Mouse (Mus musculus) kidney, adult 2 months (tissue): ENCODE data around the gene Nlrp9c.
"Not testable (repeated sequence)": the region's sequence is repeated elsewhere in the genome, so short reads cannot be mapped to it uniquely, and the experiment has no call there.

ENCODE experiments used
- CTCF ChIP-seq: fragments of 200-500 bp; conservative IDR thresholded peaks from 2 replicates; pipeline ENCODE4 v1.5.1; 2011; ENCODE audit warnings: low read depth, mild to moderate bottlenecking, control low read depth, low read length, moderate library complexity, mixed read lengths; ENCODE audit not compliant: insufficient read depth, insufficient read length
- POLR2A ChIP-seq: fragments of 200-500 bp; IDR thresholded peaks from one replicate; pipeline ENCODE4 v1.6.1; 2011; ENCODE audit warnings: low read depth, low read length, control low read depth

GRCm38 (mm10) chr7:26391811-26392210, 11.7 kb downstream of the Nlrp9c start:
- not testable (repeated sequence) for TF ChIP-seq CTCF, POLR2A
